Mouse (Mus musculus) brain, embryonic 18.5 days (tissue): ENCODE results near the gene Pycr1.

Experiments
- DNase-seq: peaks from one replicate; pipeline ENCODE4 v3.0.0-alpha.2; 2012; ENCODE audit warnings: low read depth, low spot score

Gene Pycr1

GRCm38 (mm10) chr11:120627468-120628300 lies 15.9 kb downstream of the Pycr1 start:
- DNase-seq = no peak

GRCm38 (mm10) chr11:120626785-120627467 lies 16.6 kb downstream of the Pycr1 start:
- DNase-seq = no peak

GRCm38 (mm10) chr11:120625152-120625775 lies 18.3 kb downstream of the Pycr1 start, which contains the start of gene Sirt7:
Sirt7 (minus strand) TSS chr11:120625240.
- DNase-seq = no peak

GRCm38 (mm10) chr11:120624680-120625111 lies 18.9 kb downstream of the Pycr1 start:
- peak; percentile 67 for DNase-seq

- no peak for DNase-seq
Observed at GRCm38 (mm10) chr11:120623961-120624679, 19.4 kb downstream of the Pycr1 start.

- DNase-seq = no peak
Observed at GRCm38 (mm10) chr11:120622805-120623204, 20.8 kb downstream of the Pycr1 start.

GRCm38 (mm10) chr11:120620195-120620594 lies 23.4 kb downstream of the Pycr1 start:
- DNase-seq = no peak

GRCm38 (mm10) chr11:120618619-120619535 lies 24.7 kb downstream of the Pycr1 start:
- no peak for DNase-seq

GRCm38 (mm10) chr11:120617519-120618112 lies 26.0 kb downstream of the Pycr1 start, which contains the start of gene Pcyt2:
Pcyt2 (minus strand) TSS chr11:120617936.
- peak; percentile 76 for DNase-seq

- no peak for DNase-seq
Observed at GRCm38 (mm10) chr11:120616617-120617294, 26.8 kb downstream of the Pycr1 start.

- no peak for DNase-seq
Observed at GRCm38 (mm10) chr11:120615606-120616203, 27.9 kb downstream of the Pycr1 start.

- DNase-seq = no peak
Observed at GRCm38 (mm10) chr11:120615167-120615566, 28.4 kb downstream of the Pycr1 start.

GRCm38 (mm10) chr11:120613976-120614375 lies 29.6 kb downstream of the Pycr1 start:
- DNase-seq = no peak

- DNase-seq = no peak
Observed at GRCm38 (mm10) chr11:120613481-120613972, 30.0 kb downstream of the Pycr1 start.

- no peak for DNase-seq
Observed at GRCm38 (mm10) chr11:120612763-120613162, 30.8 kb downstream of the Pycr1 start.

- no peak for DNase-seq
Observed at GRCm38 (mm10) chr11:120610477-120611046, 33.0 kb downstream of the Pycr1 start.

- no peak for DNase-seq
Observed at GRCm38 (mm10) chr11:120609250-120609649, 34.3 kb downstream of the Pycr1 start.

GRCm38 (mm10) chr11:120608241-120609034 lies 35.1 kb downstream of the Pycr1 start, which contains the start of gene Npb:
Npb (plus strand) TSS chr11:120608477.
- no peak for DNase-seq
